Mouse (Mus musculus) stomach, embryonic 15.5 days (tissue): Measurements from ENCODE around the gene Wwc2. TPM values are rescaled to one million over a fixed set of nuclear protein-coding genes. Genes with fewer than 3 reads are reported as not detected.

ENCODE experiments used
- ATAC-seq: fragments of 200-750 bp; cut with Nextera tagmentation; 2 replicates; pipeline ENCODE4 v1.8.0; 2017; ENCODE audit warnings: low read depth, moderate number of reproducible peaks, moderate TSS enrichment; ENCODE audit not compliant: insufficient read depth, low FRiP score
- H3K27ac ChIP-seq: fragments of 300-500 bp; sonication (generic); 2 replicates; pipeline ENCODE4 v1.5.1; 2015; ENCODE audit warnings: mild to moderate bottlenecking, inconsistent platforms
- H3K27me3 ChIP-seq: fragments of 300-500 bp; sonication (generic); replicated peaks from 2 replicates; pipeline ENCODE4 v1.6.1; 2015; ENCODE audit warnings: inconsistent platforms
- H3K36me3 ChIP-seq: fragments of 300-500 bp; sonication (generic); 2 replicates; pipeline ENCODE4 v1.6.1; 2015; ENCODE audit warnings: inconsistent platforms
- H3K4me1 ChIP-seq: fragments of 300-500 bp; sonication (generic); 2 replicates; pipeline ENCODE4 v1.6.1; 2015; ENCODE audit warnings: inconsistent platforms
- H3K4me2 ChIP-seq: fragments of 300-500 bp; sonication (generic); 2 replicates; pipeline ENCODE4 v1.6.1; 2015; ENCODE audit warnings: mild to moderate bottlenecking, inconsistent platforms
- H3K4me3 ChIP-seq: fragments of 300-500 bp; sonication (generic); replicated peaks from 2 replicates; pipeline ENCODE4 v1.5.1; 2015; ENCODE audit warnings: inconsistent platforms
- H3K9ac ChIP-seq: fragments of 300-500 bp; sonication (generic); 2 replicates; pipeline ENCODE4 v1.6.1; 2015; ENCODE audit warnings: inconsistent platforms
- H3K9me3 ChIP-seq: fragments of 300-500 bp; sonication (generic); 2 replicates; pipeline ENCODE4 v1.6.1; 2016; ENCODE audit warnings: inconsistent platforms
- WGBS: fragments of 180-500 bp; shearing (Covaris S2); methylation state at CpG from one replicate; pipeline ENCODE4 v1.1.7; 2015; 5-methylcytosine and 5-hydroxymethylcytosine counted together
- polyA plus RNA-seq: library from polyadenylated mRNA; unstranded; fragments of >200 nt; fragmentation: Nextera tagmentation; extraction: Ambion mirVana; gene quantifications from 2 replicates; pipeline ENCODE4 v1.2.1, GENCODE M21; 2015

Wwc2 gene
- polyA plus RNA-seq, 1 experiment from 2014 or later = 10.5 TPM

- H3K36me3 ChIP-seq = no peaks in the 10 kb centered on the region
- H3K9ac ChIP-seq = no peak overlapping the region
- H3K4me3 ChIP-seq = no peak overlapping the region
- no peak overlapping the region for H3K27ac ChIP-seq
- ATAC-seq = no peak
- H3K4me2 ChIP-seq = no peak overlapping the region
- WGBS = 77% methylated on average over 5 of the region's 5 CpGs
- H3K27me3 ChIP-seq = no peaks in the 10 kb centered on the region
- peaks cover 32% of the 10 kb centered on the region for H3K4me1 ChIP-seq
- H3K9me3 ChIP-seq = no peaks in the 10 kb centered on the region
These were observed 55.3 kb downstream of the Wwc2 start for GRCm38 (mm10) chr8:47935461-47935860.

DNA sequence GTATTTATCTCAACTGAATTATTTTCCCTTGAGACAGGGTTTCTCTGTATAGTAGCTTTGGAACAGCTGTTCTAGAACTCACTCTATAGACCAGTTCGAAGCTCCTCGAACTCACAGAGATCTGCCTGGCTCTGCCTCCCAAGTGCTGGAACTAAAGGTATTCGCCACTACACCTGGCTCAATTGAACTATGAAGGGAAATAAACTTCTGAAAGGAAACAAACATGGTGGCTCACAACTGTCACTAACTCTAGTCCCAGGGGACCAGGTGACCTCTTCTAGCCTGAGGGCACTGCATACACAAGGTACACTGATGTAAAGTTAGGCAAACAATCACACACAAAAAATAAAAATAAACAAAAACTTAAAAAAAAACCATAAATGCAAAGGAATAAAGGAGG lies 57.6 kb downstream of the Wwc2 start:
- peaks cover 20% of the 10 kb centered on the region for H3K4me1 ChIP-seq
- H3K9ac ChIP-seq = no peak overlapping the region
- WGBS = 86% methylated on average over 3 of the region's 3 CpGs
- no peak overlapping the region for H3K4me2 ChIP-seq
- no peak overlapping the region for H3K4me3 ChIP-seq
- H3K27me3 ChIP-seq = no peaks in the 10 kb centered on the region
- ATAC-seq = no peak
- H3K27ac ChIP-seq = no peak overlapping the region
- no peaks in the 10 kb centered on the region for H3K36me3 ChIP-seq
- H3K9me3 ChIP-seq = no peaks in the 10 kb centered on the region

GRCm38 (mm10) chr8:47932028-47932790 lies 58.5 kb downstream of the Wwc2 start:
- no peak overlapping the region for H3K9ac ChIP-seq
- H3K4me1 ChIP-seq = peaks cover 20% of the 10 kb centered on the region
- 18% methylated on average over 16 of the region's 16 CpGs for WGBS
- no peak overlapping the region for H3K4me3 ChIP-seq
- peak; percentile 74 for ATAC-seq
- no peaks in the 10 kb centered on the region for H3K27me3 ChIP-seq
- H3K4me2 ChIP-seq = peak overlapping the region; percentile 32
- H3K27ac ChIP-seq = peak overlapping the region; percentile 37
- no peaks in the 10 kb centered on the region for H3K36me3 ChIP-seq
- H3K9me3 ChIP-seq = no peaks in the 10 kb centered on the region

DNA sequence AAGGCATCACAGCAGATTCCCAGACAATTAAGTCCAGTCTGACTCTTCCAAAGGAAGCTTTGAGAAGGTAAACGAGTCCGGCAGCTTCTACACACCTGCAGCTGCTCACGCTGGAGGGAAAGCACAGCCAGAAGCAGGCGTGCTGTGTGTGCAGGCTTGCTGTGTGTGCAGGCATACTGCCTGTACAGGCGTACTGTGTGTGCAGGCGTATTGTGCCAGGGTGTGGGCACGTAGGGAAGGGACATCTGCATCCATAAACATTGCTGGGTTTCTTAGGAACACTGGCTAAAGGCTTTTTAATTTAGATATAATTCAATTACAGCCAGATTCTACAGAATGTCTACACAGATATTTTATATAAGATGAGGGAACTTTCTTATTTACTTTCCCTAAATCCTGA lies 59.4 kb downstream of the Wwc2 start:
- no peak overlapping the region for H3K9ac ChIP-seq
- ATAC-seq = no peak
- no peaks in the 10 kb centered on the region for H3K36me3 ChIP-seq
- WGBS = 64% methylated on average over 7 of the region's 7 CpGs
- no peaks in the 10 kb centered on the region for H3K27me3 ChIP-seq
- no peak overlapping the region for H3K27ac ChIP-seq
- no peak overlapping the region for H3K4me3 ChIP-seq
- H3K9me3 ChIP-seq = no peaks in the 10 kb centered on the region
- peaks cover 20% of the 10 kb centered on the region for H3K4me1 ChIP-seq
- no peak overlapping the region for H3K4me2 ChIP-seq

DNA sequence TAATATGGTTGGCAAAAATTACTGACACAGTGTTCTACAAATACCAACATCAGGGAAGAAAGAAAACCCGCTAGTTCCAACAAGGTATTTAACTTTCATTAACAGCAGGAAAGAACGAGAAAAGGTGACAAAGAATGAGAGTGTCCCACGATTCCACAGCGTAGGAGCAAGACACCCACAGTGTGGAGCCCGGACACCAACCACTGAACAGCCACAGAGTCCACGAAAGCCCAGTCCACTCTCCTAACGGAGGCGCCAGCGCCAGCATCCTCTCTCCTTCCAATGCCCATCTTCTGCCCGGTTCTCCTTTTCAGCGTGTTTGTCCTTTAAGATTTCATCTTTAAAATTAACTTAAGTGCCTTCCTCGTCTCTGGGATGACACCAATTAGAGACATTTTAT lies 61.1 kb downstream of the Wwc2 start:
- Histone ChIP-seq H3K9ac (no peak overlapping the region), H3K9me3 (no peaks in the 10 kb centered on the region), H3K4me3 (no peak overlapping the region), H3K27me3 (no peaks in the 10 kb centered on the region), H3K27ac (no peak overlapping the region), H3K4me2 (no peak overlapping the region), H3K4me1 (peaks cover 20% of the 10 kb centered on the region), H3K36me3 (no peaks in the 10 kb centered on the region)
- ATAC-seq = no peak
- 87% methylated on average over 12 of the region's 12 CpGs for WGBS

GRCm38 (mm10) chr8:47928604-47929185 lies 62.0 kb downstream of the Wwc2 start:
- no peak overlapping the region for H3K4me2 ChIP-seq
- WGBS = 83% methylated on average over 12 of the region's 12 CpGs
- no peaks in the 10 kb centered on the region for H3K27me3 ChIP-seq
- no peak overlapping the region for H3K9ac ChIP-seq
- no peaks in the 10 kb centered on the region for H3K36me3 ChIP-seq
- peaks cover 15% of the 10 kb centered on the region for H3K4me1 ChIP-seq
- no peak overlapping the region for H3K4me3 ChIP-seq
- no peaks in the 10 kb centered on the region for H3K9me3 ChIP-seq
- ATAC-seq = no peak
- H3K27ac ChIP-seq = no peak overlapping the region

- WGBS = 49% methylated on average over 6 of the region's 6 CpGs
- H3K9ac ChIP-seq = no peak overlapping the region
- H3K36me3 ChIP-seq = peaks cover 7% of the 10 kb centered on the region; the same call in 1 of the 2 replicates
- H3K27ac ChIP-seq = no peak overlapping the region
- peaks cover 5% of the 10 kb centered on the region; the same call in 1 of the 2 replicates for H3K4me1 ChIP-seq
- H3K9me3 ChIP-seq = no peaks in the 10 kb centered on the region
- no peak for ATAC-seq
- H3K4me3 ChIP-seq = no peak overlapping the region
- no peak overlapping the region for H3K4me2 ChIP-seq
- H3K27me3 ChIP-seq = no peaks in the 10 kb centered on the region
These were observed 65.8 kb downstream of the Wwc2 start for GRCm38 (mm10) chr8:47924921-47925320.

- Histone ChIP-seq H3K27ac (no peak overlapping the region), H3K36me3 (peaks cover 9% of the 10 kb centered on the region; the same call in 1 of the 2 replicates), H3K27me3 (no peaks in the 10 kb centered on the region), H3K4me3 (no peak overlapping the region), H3K4me1 (peaks cover 5% of the 10 kb centered on the region; the same call in 1 of the 2 replicates), H3K9me3 (no peaks in the 10 kb centered on the region), H3K4me2 (no peak overlapping the region), H3K9ac (no peak overlapping the region)
- WGBS = 59% methylated on average over 10 of the region's 10 CpGs
- no peak for ATAC-seq
These were observed 67.9 kb downstream of the Wwc2 start for GRCm38 (mm10) chr8:47922816-47923215.

- Histone ChIP-seq H3K9me3 (no peaks in the 10 kb centered on the region), H3K36me3 (peaks cover 9% of the 10 kb centered on the region; the same call in 1 of the 2 replicates), H3K4me1 (peaks cover 7% of the 10 kb centered on the region), H3K4me3 (no peak overlapping the region), H3K27ac (no peak overlapping the region), H3K4me2 (no peak overlapping the region), H3K27me3 (no peaks in the 10 kb centered on the region), H3K9ac (no peak overlapping the region)
- 70% methylated on average over 4 of the region's 4 CpGs for WGBS
- no peak for ATAC-seq
These were observed 68.7 kb downstream of the Wwc2 start for GRCm38 (mm10) chr8:47922011-47922410.

- peaks cover 9% of the 10 kb centered on the region; the same call in 1 of the 2 replicates for H3K36me3 ChIP-seq
- H3K4me2 ChIP-seq = no peak overlapping the region
- no peak overlapping the region for H3K9ac ChIP-seq
- H3K4me3 ChIP-seq = no peak overlapping the region
- H3K27me3 ChIP-seq = no peaks in the 10 kb centered on the region
- peaks cover 11% of the 10 kb centered on the region for H3K4me1 ChIP-seq
- H3K9me3 ChIP-seq = no peaks in the 10 kb centered on the region
- no peak for ATAC-seq
- no peak overlapping the region for H3K27ac ChIP-seq
- WGBS = 95% methylated on average over 6 of the region's 6 CpGs
These were observed 70.1 kb downstream of the Wwc2 start for GRCm38 (mm10) chr8:47920575-47921144.

DNA sequence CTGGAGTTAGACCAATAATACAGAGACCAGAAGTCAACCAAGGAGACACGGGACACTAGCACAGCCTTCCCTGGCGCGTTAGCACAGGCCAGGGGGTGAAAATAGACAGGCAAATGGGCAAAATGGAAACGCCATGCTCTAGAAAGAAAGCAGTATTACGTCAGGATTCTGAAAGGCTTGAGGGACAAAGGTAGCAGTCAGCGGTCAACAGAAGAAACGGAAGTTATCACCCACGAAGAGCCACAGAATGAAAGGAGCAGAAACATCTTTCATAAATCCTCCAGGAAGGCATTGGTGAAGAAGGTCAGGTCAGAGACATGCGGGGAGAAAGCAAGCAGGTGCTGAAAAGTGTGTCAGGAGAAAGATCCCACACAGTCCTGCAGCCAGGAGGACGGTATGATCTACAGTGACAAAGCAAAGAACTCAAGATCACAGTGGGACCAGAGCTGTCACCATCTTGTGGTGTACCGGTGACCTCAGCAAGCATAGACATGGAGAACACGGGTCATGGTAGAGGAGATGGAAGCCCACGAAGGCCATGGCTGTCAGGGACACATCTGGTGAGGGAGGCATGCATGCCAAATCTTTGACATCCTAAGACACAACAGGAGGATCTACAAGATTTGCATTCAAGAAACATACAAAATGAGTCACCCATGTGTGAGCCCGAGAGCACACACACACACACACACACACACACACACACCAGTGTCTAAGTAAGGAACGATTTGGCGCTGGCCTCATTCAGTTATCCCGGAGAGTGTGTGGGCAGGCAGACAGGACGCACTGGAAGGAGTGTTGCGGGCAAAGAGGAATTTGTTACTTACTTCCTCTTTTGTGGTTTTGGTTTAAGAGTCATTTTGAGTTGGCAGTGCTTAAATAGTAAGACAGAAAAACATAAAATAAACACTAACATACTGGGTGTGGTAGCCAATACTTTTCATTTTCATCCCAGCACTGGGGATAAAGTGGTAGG lies 73.4 kb downstream of the Wwc2 start:
- no peaks in the 10 kb centered on the region for H3K9me3 ChIP-seq
- H3K36me3 ChIP-seq = peaks cover 9% of the 10 kb centered on the region; the same call in 1 of the 2 replicates
- H3K4me2 ChIP-seq = no peak overlapping the region
- WGBS = 81% methylated on average over 19 of the region's 19 CpGs
- no peak overlapping the region for H3K4me3 ChIP-seq
- H3K4me1 ChIP-seq = peaks cover 6% of the 10 kb centered on the region; the same call in 1 of the 2 replicates
- H3K27ac ChIP-seq = no peak overlapping the region
- no peaks in the 10 kb centered on the region for H3K27me3 ChIP-seq
- ATAC-seq = no peak
- no peak overlapping the region for H3K9ac ChIP-seq
